Mouse (Mus musculus) kidney, adult 18-20 months (tissue): Measurements from ENCODE around the gene Cul4a.

Experiments
- DNase-seq: peaks from one replicate; pipeline ENCODE4 v3.0.0; 2021

Cul4a gene

DNA sequence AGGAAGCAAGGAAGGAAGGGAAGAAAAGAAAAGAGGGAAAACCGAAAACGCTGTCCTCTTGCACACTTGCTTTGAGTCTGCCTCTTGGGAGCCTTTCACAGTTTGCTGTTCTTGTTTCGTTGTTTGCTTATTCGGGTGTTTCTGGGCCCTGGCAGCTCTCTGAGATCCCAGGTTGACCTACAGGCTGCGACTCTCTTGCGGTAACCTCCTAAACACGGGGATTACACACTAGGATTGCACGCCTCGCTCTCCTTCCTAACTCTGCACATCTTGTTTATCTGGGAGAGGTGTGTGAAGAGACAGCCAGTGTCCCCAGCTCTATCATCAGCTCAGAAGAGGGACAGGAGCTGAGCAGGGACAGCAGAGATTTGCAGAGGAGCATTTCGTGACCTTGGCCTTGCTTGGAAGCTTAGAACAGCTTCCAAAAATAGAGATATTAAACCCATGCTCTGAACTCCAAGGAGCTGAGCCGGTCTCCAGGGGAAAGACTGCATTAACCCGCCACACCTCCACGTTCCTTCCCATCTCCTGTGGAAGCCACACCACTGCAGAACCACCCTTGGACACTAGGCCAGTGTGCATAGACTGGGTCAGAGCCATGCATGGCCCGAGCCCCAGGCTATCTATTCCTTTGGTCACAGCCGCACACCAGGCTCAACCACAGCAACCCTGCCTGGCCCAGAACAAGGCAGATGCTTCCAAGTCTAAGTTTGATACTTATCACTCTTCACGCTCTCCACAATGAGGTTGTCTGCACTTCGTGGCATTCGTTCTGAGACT lies 75.7 kb downstream of the Cul4a start:
- DNase-seq: no peak

DNA sequence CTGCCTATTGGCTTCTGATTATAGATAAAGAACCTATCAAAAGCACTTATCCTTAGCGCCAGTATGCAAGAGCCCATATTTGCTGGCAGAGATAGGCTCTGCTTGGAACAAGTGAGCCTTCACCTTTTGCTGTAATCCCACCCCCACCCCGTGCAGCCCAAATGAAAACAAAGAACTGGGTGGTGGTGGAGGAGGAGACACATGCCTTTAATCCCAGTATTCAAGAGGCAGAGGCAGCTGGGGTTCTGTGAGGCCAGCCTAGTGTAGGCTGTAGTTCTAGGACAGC lies 76.2 kb downstream of the Cul4a start:
- DNase-seq: no peak

DNA sequence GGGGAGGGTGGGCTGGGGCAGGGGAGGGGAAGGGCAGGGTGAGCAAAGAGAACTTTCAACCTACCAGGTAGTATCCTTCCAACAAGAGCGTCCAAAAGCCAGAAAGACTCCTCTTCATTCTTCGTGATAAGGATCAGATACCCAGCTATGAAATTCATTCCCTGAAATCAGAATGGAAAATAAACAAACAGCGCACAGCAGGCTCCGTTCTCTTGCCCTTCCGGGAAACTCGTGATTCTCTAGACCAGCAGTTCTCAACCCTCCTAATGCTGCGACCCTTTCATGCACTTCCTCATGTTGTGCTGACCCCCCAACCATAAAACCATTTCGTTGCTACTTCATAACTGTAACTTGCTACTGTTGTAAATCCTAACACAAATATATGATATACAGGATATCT lies 81.4 kb downstream of the Cul4a start:
- no peak for DNase-seq

- DNase-seq: no peak
Observed at GRCm38 (mm10) chr8:13187229-13187628, 81.8 kb downstream of the Cul4a start.

GRCm38 (mm10) chr8:13187638-13188037 lies 82.2 kb downstream of the Cul4a start:
- no peak for DNase-seq

DNA sequence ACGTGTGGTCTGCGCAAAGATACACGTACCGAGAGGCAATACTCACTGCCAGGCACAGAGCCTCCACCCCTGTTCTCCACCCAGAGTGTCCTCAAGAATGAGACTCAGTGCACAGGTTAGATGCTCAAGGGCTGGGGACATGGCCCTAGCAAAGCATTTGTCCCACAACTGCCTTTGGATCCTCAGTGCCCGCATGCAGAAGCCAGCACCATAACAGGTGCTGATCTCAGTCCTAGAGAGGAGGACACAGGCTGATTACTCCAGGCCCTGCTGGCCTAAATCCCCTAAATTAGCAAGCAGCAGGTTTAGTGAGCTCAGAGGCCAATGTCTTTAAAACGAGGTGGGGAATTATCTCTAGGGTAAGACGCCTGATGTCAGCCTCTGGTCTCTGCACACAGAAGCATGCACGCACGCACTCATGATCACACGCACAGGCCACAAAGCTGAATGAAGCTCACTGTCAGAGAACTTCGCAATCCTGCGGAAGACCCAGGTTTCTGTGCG lies 82.7 kb downstream of the Cul4a start:
- DNase-seq: no peak

DNA sequence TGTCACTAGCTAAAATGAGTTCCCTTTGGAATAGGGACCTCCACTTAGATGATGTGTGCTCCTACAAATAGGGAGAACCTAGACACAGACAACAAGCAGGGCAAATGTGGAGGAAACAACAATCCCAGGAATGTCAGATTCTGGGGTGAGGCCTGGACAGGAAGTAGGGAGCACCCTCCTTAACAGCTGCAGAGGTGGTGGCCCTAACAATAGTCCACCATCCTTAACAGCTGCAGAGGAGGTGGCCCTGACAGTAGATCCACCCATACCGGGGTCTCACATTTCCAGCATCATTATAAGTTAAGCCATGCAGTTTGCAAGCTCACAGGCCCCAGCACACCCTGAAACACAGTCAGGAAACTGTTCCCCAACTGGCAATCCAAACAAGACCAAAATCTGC lies 83.4 kb downstream of the Cul4a start:
- no peak for DNase-seq

- DNase-seq: no peak
Observed at GRCm38 (mm10) chr8:13190235-13190634, 84.8 kb downstream of the Cul4a start.

DNA sequence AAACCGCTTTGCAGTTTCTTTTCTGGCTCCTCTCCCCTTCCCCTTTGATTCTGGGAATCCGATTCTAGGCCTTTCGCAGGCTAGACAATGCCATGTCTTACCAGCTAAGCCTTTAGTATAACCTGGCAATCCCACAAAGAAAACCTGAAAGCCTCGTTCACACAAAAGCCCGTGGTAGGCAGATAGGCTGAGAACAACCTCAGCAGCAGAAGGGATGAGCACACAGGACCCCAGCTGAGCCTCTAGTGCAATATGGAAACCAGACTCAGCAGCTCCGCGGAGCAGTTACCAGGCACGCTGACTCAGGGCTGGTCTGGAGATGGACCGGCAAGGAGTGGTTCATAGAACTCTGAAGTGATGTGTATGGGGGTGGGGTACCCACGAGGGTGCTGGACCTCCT lies 89.4 kb downstream of the Cul4a start:
- no peak for DNase-seq

- no peak for DNase-seq
Observed at GRCm38 (mm10) chr8:13197493-13197892, 92.1 kb downstream of the Cul4a start.
